Mouse (Mus musculus): Measurements from ENCODE around the gene 4921511M17Rik. TPM values are rescaled to one million over a fixed set of nuclear protein-coding genes. Genes with fewer than 3 reads are reported as not detected.
"Not testable (repeated sequence)": the region's sequence is repeated elsewhere in the genome, so short reads cannot be mapped to it uniquely, and the experiment has no call there.

The 4921511M17Rik gene
- total RNA-seq (2021): not detected
- long read RNA-seq, experiment 1: 0 reads
- long read RNA-seq, experiment 2: 0 reads

GRCm38 (mm10) chrX:154033727-154034126 lies at the start of gene 4921511M17Rik:
4921511M17Rik (minus strand) TSS chrX:154033827.
- DNase-seq: not testable (repeated sequence)

- DNase-seq: not testable (repeated sequence)
Observed at GRCm38 (mm10) chrX:154054939-154055338, 21.3 kb upstream of the 4921511M17Rik start, which contains the start of gene Gm10057. Gm10057 (minus strand) TSS chrX:154055039.

- not testable (repeated sequence) for DNase-seq
Observed at GRCm38 (mm10) chrX:154012540-154012939, 21.1 kb downstream of the 4921511M17Rik start, which contains the start of gene Samt1. Samt1 (minus strand) TSS chrX:154012640.

- DNase-seq: not testable (repeated sequence)
Observed at GRCm38 (mm10) chrX:153976914-153977313, 56.7 kb downstream of the 4921511M17Rik start.

GRCm38 (mm10) chrX:153976467-153976866 lies 57.2 kb downstream of the 4921511M17Rik start:
- not testable (repeated sequence) for DNase-seq

GRCm38 (mm10) chrX:153974450-153974849 lies 59.2 kb downstream of the 4921511M17Rik start:
- DNase-seq: no peak

Other genes starting within 250 kb of the 4921511M17Rik start
- 1 to 10 TPM in 1 of 2 experiments, under 1 TPM in 1; 0.81 to 1.1 TPM for gene Spin2c, start 201.6 kb downstream of the 4921511M17Rik start, total RNA-seq (2021)
- not detected for gene Samt1, start 21.2 kb downstream of the 4921511M17Rik start, total RNA-seq (2021)
- gene Gm10057, start 21.2 kb upstream of the 4921511M17Rik start, total RNA-seq (2021): not detected
- gene Gm15140, start 86.9 kb upstream of the 4921511M17Rik start, total RNA-seq (2021): not detected